Mouse (Mus musculus) stomach, postnatal 0 days (tissue): ENCODE measurements around the gene Emilin3.

Experiments
- CTCF ChIP-seq: IDR thresholded peaks from 2 replicates; pipeline ENCODE4 v1.5.1; 2016; ENCODE audit warnings: antibody characterized with exemption, low read depth, mild to moderate bottlenecking, moderate library complexity
- EP300 ChIP-seq: optimal IDR thresholded peaks from 2 replicates; pipeline ENCODE3; 2016; ENCODE audit warnings: antibody characterized with exemption

DNA sequence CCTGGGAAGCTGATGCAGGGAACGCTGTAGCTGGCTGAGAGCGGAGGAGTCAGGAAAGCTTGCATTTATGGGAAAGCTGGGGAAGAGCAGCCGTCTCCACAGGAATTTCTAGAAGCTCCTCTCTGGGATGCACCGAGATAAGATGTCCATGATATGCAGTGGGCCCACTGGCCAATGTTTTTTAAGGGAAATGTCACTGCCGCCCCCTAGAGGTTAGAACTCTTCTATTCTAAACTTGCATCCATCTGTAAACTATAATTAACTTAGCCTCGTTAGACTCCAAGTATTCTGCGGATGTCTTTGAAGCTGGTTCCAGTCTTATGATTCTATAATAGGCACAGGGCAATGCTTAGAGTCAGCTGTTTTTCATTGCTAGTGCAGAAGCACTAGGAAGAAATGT lies 43.2 kb upstream of the Emilin3 start:
- TF ChIP-seq CTCF, result peak; percentile 57
- no peak for TF ChIP-seq EP300
